Mouse (Mus musculus) brain, embryonic 14.5 days (tissue): ENCODE measurements around the gene Sema3d. TPM values are rescaled to one million over a fixed set of nuclear protein-coding genes. Genes with fewer than 3 reads are reported as not detected.

ENCODE experiments used
- DNase-seq: peaks from one replicate; pipeline ENCODE4 v3.0.0-alpha.2; 2011; ENCODE audit warnings: low read depth
- CTCF ChIP-seq: fragments of 200-500 bp; IDR thresholded peaks from 2 replicates; pipeline ENCODE4 v1.5.1; 2012; ENCODE audit warnings: inconsistent platforms, mild to moderate bottlenecking, moderate library complexity, borderline replicate concordance; ENCODE audit not compliant: insufficient read depth, insufficient read length; ENCODE audit errors: extremely low read depth
- POLR2A ChIP-seq: fragments of 200-500 bp; IDR thresholded peaks from 2 replicates; pipeline ENCODE4 v1.6.1; 2012; ENCODE audit warnings: mild to moderate bottlenecking, inconsistent platforms, borderline replicate concordance; ENCODE audit not compliant: poor library complexity, insufficient read depth, insufficient read length, severe bottlenecking; ENCODE audit errors: extremely low read depth
- polyA plus RNA-seq: library from polyadenylated mRNA; depleted of rRNA; stranded (reverse); fragments of >200 nt; gene quantifications from 2 replicates; pipeline ENCODE4 v1.2.3, GENCODE M21; 2012

The Sema3d gene
- polyA plus RNA-seq, 1 experiment, result 1.7 TPM

DNA sequence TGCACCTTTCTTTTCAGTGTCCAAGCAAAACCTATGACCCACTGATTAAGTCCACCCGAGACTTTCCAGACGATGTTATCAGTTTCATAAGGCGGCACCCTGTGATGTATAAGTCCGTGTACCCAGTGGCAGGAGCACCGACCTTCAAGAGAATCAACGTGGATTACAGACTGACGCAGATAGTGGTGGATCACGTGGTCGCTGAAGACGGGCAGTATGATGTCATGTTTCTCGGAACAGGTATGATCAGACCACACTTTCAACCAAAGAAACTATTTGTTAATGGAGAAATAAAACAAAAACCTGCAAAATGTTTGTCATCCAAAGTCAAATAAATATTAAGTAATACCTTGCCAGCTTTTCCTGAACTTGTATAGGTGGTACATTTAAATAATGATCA is 179.9 kb downstream of the Sema3d start:
- DNase-seq, result no peak
- no peak for TF ChIP-seq CTCF
- no peak for TF ChIP-seq POLR2A

- DNase-seq, result peak; percentile 57
- TF ChIP-seq POLR2A (no peak), CTCF (peak; percentile 51; the same call in 1 of the 2 replicates)
These were observed 181.5 kb downstream of the Sema3d start for GRCm38 (mm10) chr5:12564602-12565220.

GRCm38 (mm10) chr5:12566568-12566967 is 183.4 kb downstream of the Sema3d start:
- no peak for TF ChIP-seq CTCF
- TF ChIP-seq POLR2A, result no peak

DNA sequence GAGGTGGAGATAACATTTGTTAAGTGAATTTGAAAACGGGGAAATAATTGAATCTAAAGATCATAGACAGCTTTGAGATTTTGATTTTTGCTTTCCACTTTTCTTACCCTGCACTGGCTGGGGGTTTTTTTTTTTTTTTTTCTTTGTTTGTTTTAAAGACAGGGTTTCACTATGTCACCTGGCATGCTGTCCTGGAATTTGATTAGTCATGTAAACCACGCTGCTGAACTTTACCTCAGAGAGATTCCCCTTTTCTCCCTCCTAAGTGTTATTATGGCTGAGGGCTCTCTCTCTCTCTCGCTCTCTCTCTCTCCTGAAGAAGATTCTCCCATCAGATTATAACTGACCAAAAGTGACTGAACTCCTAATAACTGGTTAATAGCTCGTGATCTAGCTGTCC is 191.4 kb downstream of the Sema3d start:
- no peak for TF ChIP-seq POLR2A
- no peak for TF ChIP-seq CTCF
- DNase-seq, result no peak

More at GRCm38 (mm10) chr5:12566568-12566967, 183.4 kb downstream of the Sema3d start:
- no peak for DNase-seq

- DNase-seq, result no peak
- TF ChIP-seq CTCF, result no peak
- no peak for TF ChIP-seq POLR2A
These were observed 192.1 kb downstream of the Sema3d start for GRCm38 (mm10) chr5:12575262-12575661.

GRCm38 (mm10) chr5:12579752-12580151 is 196.6 kb downstream of the Sema3d start:
- TF ChIP-seq POLR2A (no peak), CTCF (no peak)
- DNase-seq, result no peak

GRCm38 (mm10) chr5:12582540-12582939 is 199.4 kb downstream of the Sema3d start:
- no peak for DNase-seq
- TF ChIP-seq POLR2A, result no peak

- TF ChIP-seq CTCF (no peak), POLR2A (no peak)
- DNase-seq, result peak; percentile 36
These were observed 200.2 kb downstream of the Sema3d start for GRCm38 (mm10) chr5:12583293-12583834.

DNA sequence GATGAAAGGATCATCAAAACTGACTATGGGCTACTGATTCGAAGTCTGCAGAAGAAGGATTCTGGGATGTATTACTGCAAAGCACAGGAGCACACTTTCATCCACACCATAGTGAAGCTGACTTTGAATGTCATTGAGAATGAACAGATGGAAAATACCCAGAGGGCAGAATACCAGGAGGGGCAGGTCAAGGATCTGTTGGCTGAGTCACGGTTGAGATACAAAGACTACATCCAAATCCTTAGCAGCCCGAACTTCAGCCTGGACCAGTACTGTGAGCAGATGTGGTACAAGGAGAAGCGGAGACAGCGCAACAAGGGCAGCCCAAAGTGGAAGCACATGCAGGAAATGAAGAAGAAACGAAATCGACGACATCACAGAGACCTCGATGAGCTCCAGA is 201.7 kb downstream of the Sema3d start:
- TF ChIP-seq CTCF (no peak), POLR2A (no peak)
- no peak for DNase-seq

DNA sequence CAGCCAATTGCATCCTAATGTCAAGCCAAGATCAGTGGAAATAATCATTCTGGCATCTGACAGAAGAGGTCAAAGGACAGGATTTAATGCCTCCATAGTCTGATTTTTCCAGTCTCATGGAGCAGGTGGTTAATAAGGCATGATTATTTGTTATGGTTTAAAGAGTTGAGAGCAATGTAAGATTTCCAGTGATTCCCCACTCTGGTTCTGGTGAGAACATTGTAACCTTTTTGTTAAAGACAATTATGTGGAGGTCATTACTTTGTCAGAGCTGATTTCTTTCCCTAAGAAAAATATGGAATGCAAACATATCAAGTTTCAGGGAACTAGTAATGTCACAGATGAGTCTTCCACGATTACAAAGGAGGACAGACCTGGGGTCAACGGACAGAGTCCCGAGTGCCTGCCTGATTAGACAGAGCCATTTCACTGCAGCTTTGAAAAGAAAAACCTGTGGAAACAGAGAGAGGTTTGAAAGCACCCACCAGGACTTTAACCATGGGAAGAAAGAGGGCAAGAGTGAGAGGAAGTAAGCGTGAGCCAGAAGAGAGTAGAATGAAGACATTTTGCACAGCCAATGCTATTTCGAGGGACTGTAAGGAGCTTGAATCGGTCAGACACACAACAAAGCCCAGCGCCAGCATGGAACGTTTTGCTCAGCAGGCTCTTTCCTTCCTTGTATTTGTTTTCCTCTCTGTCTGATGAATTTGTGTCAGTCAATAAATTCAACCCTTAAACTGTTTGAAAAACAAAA is 251.2 kb downstream of the Sema3d start:
- peak; percentile 41 for DNase-seq
- TF ChIP-seq POLR2A (no peak), CTCF (no peak)

DNA sequence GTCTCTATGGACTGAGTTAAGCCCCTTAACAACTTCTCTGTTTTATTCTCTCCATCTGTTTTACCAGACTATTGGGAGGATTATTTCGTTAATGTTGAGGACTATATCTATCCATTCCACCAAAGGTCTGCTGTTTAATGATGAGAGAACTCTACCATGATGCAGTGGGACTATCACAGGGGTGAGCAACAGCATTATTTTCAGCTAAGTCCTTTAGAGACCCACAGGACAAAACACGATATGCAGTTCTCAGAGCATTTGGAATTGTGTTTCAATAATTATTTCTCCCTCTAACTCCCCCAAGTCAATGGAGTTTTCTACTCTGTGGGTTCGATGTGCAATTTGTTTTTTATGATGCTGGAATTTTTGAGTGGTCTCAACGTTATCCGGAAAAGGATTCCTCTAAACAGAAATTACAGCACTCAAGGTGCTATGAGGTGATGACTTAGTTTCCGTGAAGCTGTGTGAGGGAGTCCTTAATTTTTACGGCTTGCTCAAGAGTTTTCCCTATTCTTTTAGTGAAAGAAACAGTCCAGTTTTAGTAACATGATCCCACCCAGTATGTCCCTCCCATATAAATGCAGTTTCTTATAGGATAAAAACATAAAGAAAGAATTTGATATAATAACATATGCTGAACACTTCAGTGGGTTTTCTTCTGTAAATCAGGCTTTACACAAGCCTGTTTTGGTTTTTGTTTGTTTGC is 254.7 kb downstream of the Sema3d start:
- no peak for DNase-seq
- TF ChIP-seq POLR2A (no peak), CTCF (no peak)
